Mouse (Mus musculus): ENCODE measurements around the gene Gm42417. TPM values are rescaled to one million over a fixed set of nuclear protein-coding genes. Genes with fewer than 3 reads are reported as not detected.

The Gm42417 gene
- not detected in 2 replicates for polyA plus RNA-seq (2016; fragmentation: Nextera tagmentation; extraction: Ambion mirVana)

- H3K4me1 ChIP-seq: peaks cover 6% of the 10 kb centered on the region; the same call in 1 of the 2 replicates
- no peaks in the 10 kb centered on the region for H3K9me3 ChIP-seq
- no peak for DNase-seq (ENCODE audit: extremely low spot score, low spot score)
- peaks cover 52% of the 10 kb centered on the region for H3K36me3 ChIP-seq (replicated peaks)
- 76% methylated on average over 9 of the region's 9 CpGs for WGBS
- H3K4me3 ChIP-seq: no peak within 1 kb of the TSS
- no peaks in the 10 kb centered on the region for H3K27me3 ChIP-seq (ENCODE audit: poor library complexity, severe bottlenecking)
- no peak within 1 kb of the TSS for H3K27ac ChIP-seq
Observed at GRCm38 (mm10) chr1:36539186-36539585, at the start of gene Gm42417. Gene Gm42417, minus strand, starts transcription at chr1:36539429.

- Histone ChIP-seq H3K36me3 (replicated peaks) (no peaks in the 10 kb centered on the region), H3K27me3 (ENCODE audit: poor library complexity, severe bottlenecking) (peaks cover 33% of the 10 kb centered on the region), H3K27ac (peak overlapping the region; percentile 74; the same call in 1 of the 2 replicates), H3K4me3 (no peak overlapping the region), H3K4me1 (peaks cover 60% of the 10 kb centered on the region), H3K9me3 (no peaks in the 10 kb centered on the region)
- WGBS: 90% methylated on average over 6 of the region's 6 CpGs
- no peak for DNase-seq (ENCODE audit: extremely low spot score, low spot score)
Observed at GRCm38 (mm10) chr1:36587860-36588259, 48.6 kb upstream of the Gm42417 start.

GRCm38 (mm10) chr1:36586288-36586687, 47.1 kb upstream of the Gm42417 start:
- Histone ChIP-seq H3K27ac (peak overlapping the region; percentile 27; the same call in 1 of the 2 replicates), H3K4me1 (peaks cover 60% of the 10 kb centered on the region), H3K9me3 (no peaks in the 10 kb centered on the region), H3K27me3 (ENCODE audit: poor library complexity, severe bottlenecking) (peaks cover 44% of the 10 kb centered on the region), H3K4me3 (no peak overlapping the region), H3K36me3 (replicated peaks) (no peaks in the 10 kb centered on the region)
- DNase-seq (ENCODE audit: extremely low spot score, low spot score): no peak
- 39% methylated on average over 4 of the region's 4 CpGs for WGBS

- Histone ChIP-seq H3K27me3 (ENCODE audit: poor library complexity, severe bottlenecking) (peaks cover 55% of the 10 kb centered on the region), H3K4me1 (peaks cover 56% of the 10 kb centered on the region), H3K36me3 (replicated peaks) (no peaks in the 10 kb centered on the region), H3K27ac (no peak overlapping the region), H3K4me3 (no peak overlapping the region), H3K9me3 (no peaks in the 10 kb centered on the region)
- no peak for DNase-seq (ENCODE audit: extremely low spot score, low spot score)
- WGBS: 84% methylated on average over 8 of the region's 8 CpGs
Observed at GRCm38 (mm10) chr1:36583408-36584116, 44.3 kb upstream of the Gm42417 start.

GRCm38 (mm10) chr1:36582211-36582610, 43.0 kb upstream of the Gm42417 start:
- H3K4me1 ChIP-seq: peaks cover 50% of the 10 kb centered on the region
- no peak overlapping the region for H3K4me3 ChIP-seq
- 73% methylated on average over 8 of the region's 8 CpGs for WGBS
- H3K27me3 ChIP-seq (ENCODE audit: poor library complexity, severe bottlenecking): peaks cover 66% of the 10 kb centered on the region
- H3K9me3 ChIP-seq: no peaks in the 10 kb centered on the region
- no peaks in the 10 kb centered on the region for H3K36me3 ChIP-seq (replicated peaks)
- no peak for DNase-seq (ENCODE audit: extremely low spot score, low spot score)
- H3K27ac ChIP-seq: no peak overlapping the region

GRCm38 (mm10) chr1:36581260-36581659, 42.0 kb upstream of the Gm42417 start:
- WGBS: 50% methylated on average over 5 of the region's 5 CpGs
- Histone ChIP-seq H3K9me3 (no peaks in the 10 kb centered on the region), H3K27ac (peak overlapping the region; percentile 89), H3K36me3 (replicated peaks) (no peaks in the 10 kb centered on the region), H3K4me1 (peaks cover 53% of the 10 kb centered on the region), H3K27me3 (ENCODE audit: poor library complexity, severe bottlenecking) (peaks cover 67% of the 10 kb centered on the region), H3K4me3 (peak overlapping the region; percentile 42; the same call in 1 of the 2 replicates)
- no peak for DNase-seq (ENCODE audit: extremely low spot score, low spot score)

GRCm38 (mm10) chr1:36580384-36581207, 41.4 kb upstream of the Gm42417 start:
- Histone ChIP-seq H3K9me3 (no peaks in the 10 kb centered on the region), H3K4me1 (peaks cover 53% of the 10 kb centered on the region), H3K36me3 (replicated peaks) (no peaks in the 10 kb centered on the region), H3K27ac (peak overlapping the region; percentile 89), H3K4me3 (peak overlapping the region; percentile 42), H3K27me3 (ENCODE audit: poor library complexity, severe bottlenecking) (peaks cover 65% of the 10 kb centered on the region)
- 1% methylated on average over 17 of the region's 17 CpGs for WGBS
- peak; percentile 77 for DNase-seq (ENCODE audit: extremely low spot score, low spot score)

- H3K27ac ChIP-seq: peak overlapping the region; percentile 89
- peak overlapping the region; percentile 42 for H3K4me3 ChIP-seq
- no peak for DNase-seq (ENCODE audit: extremely low spot score, low spot score)
- 17% methylated on average over 6 of the region's 6 CpGs for WGBS
- no peaks in the 10 kb centered on the region for H3K9me3 ChIP-seq
- H3K4me1 ChIP-seq: peaks cover 56% of the 10 kb centered on the region
- H3K27me3 ChIP-seq (ENCODE audit: poor library complexity, severe bottlenecking): peaks cover 63% of the 10 kb centered on the region
- H3K36me3 ChIP-seq (replicated peaks): no peaks in the 10 kb centered on the region
Observed at GRCm38 (mm10) chr1:36579974-36580383, 40.8 kb upstream of the Gm42417 start.

- DNase-seq (ENCODE audit: extremely low spot score, low spot score): no peak
- Histone ChIP-seq H3K27me3 (ENCODE audit: poor library complexity, severe bottlenecking) (peaks cover 38% of the 10 kb centered on the region; the same call in 1 of the 2 replicates), H3K4me1 (peaks cover 77% of the 10 kb centered on the region), H3K27ac (peak overlapping the region; percentile 54; the same call in 1 of the 2 replicates), H3K4me3 (no peak overlapping the region), H3K9me3 (no peaks in the 10 kb centered on the region), H3K36me3 (replicated peaks) (no peaks in the 10 kb centered on the region)
- 72% methylated on average over 6 of the region's 6 CpGs for WGBS
Observed at GRCm38 (mm10) chr1:36576991-36577675, 37.9 kb upstream of the Gm42417 start.

- H3K36me3 ChIP-seq (replicated peaks): no peaks in the 10 kb centered on the region
- 68% methylated on average over 6 of the region's 6 CpGs for WGBS
- peaks cover 33% of the 10 kb centered on the region; the same call in 1 of the 2 replicates for H3K27me3 ChIP-seq (ENCODE audit: poor library complexity, severe bottlenecking)
- DNase-seq (ENCODE audit: extremely low spot score, low spot score): no peak
- H3K9me3 ChIP-seq: no peaks in the 10 kb centered on the region
- H3K4me1 ChIP-seq: peaks cover 71% of the 10 kb centered on the region
- H3K27ac ChIP-seq: peak overlapping the region; percentile 41; the same call in 1 of the 2 replicates
- H3K4me3 ChIP-seq: no peak overlapping the region
Observed at GRCm38 (mm10) chr1:36575347-36575746, 36.1 kb upstream of the Gm42417 start.

- H3K27ac ChIP-seq: peak overlapping the region; percentile 13; the same call in 1 of the 2 replicates
- 77% methylated on average over 5 of the region's 5 CpGs for WGBS
- no peak overlapping the region for H3K4me3 ChIP-seq
Observed at GRCm38 (mm10) chr1:36574196-36574955, 35.1 kb upstream of the Gm42417 start.

GRCm38 (mm10) chr1:36573524-36573923, 34.3 kb upstream of the Gm42417 start:
- 86% methylated on average over 8 of the region's 8 CpGs for WGBS
- H3K27ac ChIP-seq: peak overlapping the region; percentile 13; the same call in 1 of the 2 replicates
- peaks cover 22% of the 10 kb centered on the region; the same call in 1 of the 2 replicates for H3K27me3 ChIP-seq (ENCODE audit: poor library complexity, severe bottlenecking)
- no peak overlapping the region for H3K4me3 ChIP-seq
- H3K36me3 ChIP-seq (replicated peaks): no peaks in the 10 kb centered on the region
- H3K4me1 ChIP-seq: peaks cover 75% of the 10 kb centered on the region
- no peaks in the 10 kb centered on the region for H3K9me3 ChIP-seq
- DNase-seq (ENCODE audit: extremely low spot score, low spot score): no peak

More at GRCm38 (mm10) chr1:36574196-36574955, 35.1 kb upstream of the Gm42417 start:
- no peaks in the 10 kb centered on the region for H3K36me3 ChIP-seq (replicated peaks)
- peaks cover 26% of the 10 kb centered on the region; the same call in 1 of the 2 replicates for H3K27me3 ChIP-seq (ENCODE audit: poor library complexity, severe bottlenecking)
- DNase-seq (ENCODE audit: extremely low spot score, low spot score): no peak
- H3K4me1 ChIP-seq: peaks cover 71% of the 10 kb centered on the region
- no peaks in the 10 kb centered on the region for H3K9me3 ChIP-seq

All from forebrain, embryonic 10.5 days (tissue).